Mouse (Mus musculus): ENCODE data around the gene Cntnap5b.

DNA sequence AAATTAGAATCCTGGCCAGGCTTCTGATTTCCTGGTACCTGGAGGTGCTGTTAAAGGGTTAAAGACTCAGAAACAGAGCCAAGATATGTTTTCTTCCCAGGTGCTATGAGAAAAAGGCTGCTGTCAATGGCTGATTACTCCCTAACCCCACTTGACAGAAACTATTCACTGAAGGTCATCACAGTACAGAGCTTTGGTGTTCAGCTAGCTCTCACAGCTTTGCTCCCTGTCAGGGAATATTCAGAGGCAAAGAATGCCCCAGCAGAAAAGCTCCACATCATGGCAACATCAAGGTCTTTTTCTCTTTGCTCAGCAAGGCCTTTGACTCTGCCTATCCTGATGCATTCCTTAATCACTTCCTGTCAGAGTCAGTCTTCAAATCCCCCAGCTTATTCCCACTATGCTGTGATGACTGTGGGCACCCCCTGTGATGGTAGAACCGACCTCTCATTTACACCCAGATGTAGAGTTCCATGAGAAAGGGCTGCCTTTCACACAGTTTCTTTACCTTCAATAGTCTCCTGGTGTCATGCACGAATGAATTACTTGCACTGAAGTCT, 186.9 kb downstream of the Cntnap5b start:
- TF ChIP-seq CTCF (IDR thresholded peaks at IDR 0.05; ENCODE audit: borderline replicate concordance, insufficient read depth, low read depth, low read length): no peak
- no peak for TF ChIP-seq POLR2A (IDR thresholded peaks at IDR 0.05; ENCODE audit: borderline replicate concordance, insufficient read depth, low read length)
